Mouse (Mus musculus) urinary bladder, postnatal 4 days (tissue): ENCODE data around the gene Gm21094.
"Not testable (repeated sequence)": the region's sequence is repeated elsewhere in the genome, so short reads cannot be mapped to it uniquely, and the experiment has no call there.

Source experiments
- DNase-seq, 2 experiments: peaks; one replicate each; pipeline ENCODE4 v3.0.0; 2021 to 2022; ENCODE audit warnings: low spot score in 2 of 2

Gene Gm21094

DNA sequence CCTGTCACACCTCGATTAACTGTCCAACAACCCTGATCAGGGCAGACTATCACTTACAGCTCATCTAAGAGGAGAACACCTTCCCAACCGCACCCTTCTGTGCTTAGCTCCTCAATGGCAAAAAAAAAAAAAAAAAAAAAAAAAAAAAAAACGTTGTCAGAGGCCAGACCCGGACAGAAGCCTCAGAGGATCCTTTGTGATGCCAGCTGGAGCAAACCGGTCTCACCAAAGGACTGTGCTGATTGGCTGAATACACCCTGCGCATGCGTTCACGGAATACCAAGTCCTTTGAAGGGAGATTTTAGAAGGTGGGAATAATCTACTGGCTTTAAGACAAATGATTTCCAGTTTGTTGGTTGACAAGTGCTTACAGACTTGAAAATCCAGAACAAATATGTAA is at the start of gene Gm21094:
Gm21094 (minus strand) TSS at position 101 of the 400 bp plus-strand sequence.
- not testable (repeated sequence) for DNase-seq
